Mouse (Mus musculus): ENCODE results near the gene Cdh26.

DNA sequence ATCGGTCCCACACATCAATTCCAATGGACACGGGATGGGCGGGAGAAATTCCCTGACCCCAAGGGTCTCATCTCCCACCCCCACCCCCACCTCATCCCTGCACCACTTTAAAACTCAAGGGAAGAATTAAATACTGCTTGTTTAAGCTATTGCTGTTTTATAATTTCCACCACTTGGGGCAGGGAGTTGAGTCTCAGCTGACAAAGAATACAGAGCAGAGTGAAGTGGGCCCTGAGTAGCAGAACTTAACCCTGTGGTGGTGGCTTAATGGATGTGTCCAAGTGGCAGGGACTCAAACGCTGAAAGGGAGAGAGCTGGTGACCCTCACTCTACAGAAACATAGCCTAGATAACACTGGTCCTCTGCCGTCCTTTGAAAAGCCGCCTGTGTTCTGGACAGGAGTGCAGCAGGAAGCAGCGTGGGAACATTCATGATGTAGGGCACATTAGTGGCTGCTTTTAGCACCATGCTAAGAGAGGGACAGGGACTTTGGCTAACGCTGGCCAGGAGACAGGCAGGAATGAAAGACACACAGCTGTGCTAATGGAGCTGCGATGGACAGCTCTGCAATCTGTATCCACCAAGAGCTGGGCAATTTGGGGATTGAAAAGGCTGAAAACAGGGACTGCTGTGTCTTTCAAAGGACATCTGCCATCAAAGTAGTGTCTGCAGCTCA lies 60.1 kb downstream of the Cdh26 start:
- no peak for TF ChIP-seq CTCF (IDR thresholded peaks at IDR 0.05; ENCODE audit: low read depth, low read length)
- no peak for TF ChIP-seq GATA2 (IDR thresholded peaks at IDR 0.05; ENCODE audit: borderline replicate concordance, low read depth, low read length)
- no peak for TF ChIP-seq POLR2AphosphoS5 (IDR thresholded peaks at IDR 0.05; ENCODE audit: insufficient replicate concordance, low read depth, low read length)
- no peak for TF ChIP-seq TAL1 (conservative IDR thresholded peaks at IDR 0.05; ENCODE audit: low read depth, low read length)
- no peak for TF ChIP-seq GATA1 (IDR thresholded peaks at IDR 0.05; ENCODE audit: borderline replicate concordance, low read length)

Data from G1E (cell line).